Mouse (Mus musculus): ENCODE measurements at regions not wholly inside any gene's neighbourhood (a gene's known extent, or its start where the extent isn't known, plus 50 kb on each side); places are given as distances from the start of the nearest gene placed in this dataset.
"Not testable (repeated sequence)": the region's sequence is repeated elsewhere in the genome, so short reads cannot be mapped to it uniquely, and the experiment has no call there.

- in situ Hi-C loops (cut with MboI, MseI): no loop called here
These were observed 536.4 kb downstream of the Fam19a2 start for GRCm38 (mm10) chr10:123800067-123800691.

GRCm38 (mm10) chr10:123800692-123801528 lies 537.1 kb downstream of the Fam19a2 start:
- in situ Hi-C loops (cut with MboI, MseI): no loop called here

- in situ Hi-C loops (cut with MboI, MseI): no loop called here
These were observed 547.1 kb downstream of the Fam19a2 start for GRCm38 (mm10) chr10:123810882-123811281.

- in situ Hi-C loops (cut with MboI, MseI): no loop called here
These were observed 549.3 kb downstream of the Fam19a2 start for GRCm38 (mm10) chr10:123813142-123813541.

- in situ Hi-C loops (cut with MboI, MseI): no loop called here
These were observed 576.4 kb downstream of the Fam19a2 start for GRCm38 (mm10) chr10:123840061-123840751.

GRCm38 (mm10) chr10:123842141-123842540 lies 578.3 kb downstream of the Fam19a2 start:
- in situ Hi-C loops (cut with MboI, MseI): no loop called here

- in situ Hi-C loops (cut with MboI, MseI): no loop called here
These were observed 579.8 kb downstream of the Fam19a2 start for GRCm38 (mm10) chr10:123843604-123844003.

GRCm38 (mm10) chr10:123846631-123847030 lies 582.8 kb downstream of the Fam19a2 start:
- in situ Hi-C loops (cut with MboI, MseI): no loop called here

- in situ Hi-C loops (cut with MboI, MseI): no loop called here
These were observed 584.8 kb downstream of the Fam19a2 start for GRCm38 (mm10) chr10:123848564-123848963.

GRCm38 (mm10) chr10:123875459-123875858 lies 611.7 kb downstream of the Fam19a2 start:
- in situ Hi-C loops (cut with MboI, MseI): no loop called here

- in situ Hi-C loops (cut with MboI, MseI): no loop called here
These were observed 612.1 kb downstream of the Fam19a2 start for GRCm38 (mm10) chr10:123875882-123876281.

- in situ Hi-C loops (cut with MboI, MseI): no loop called here
These were observed 624.9 kb downstream of the Fam19a2 start for GRCm38 (mm10) chr10:123888681-123889172.

- in situ Hi-C loops (cut with MboI, MseI): no loop called here
These were observed 655.3 kb downstream of the Fam19a2 start for GRCm38 (mm10) chr10:123919054-123919453.

- in situ Hi-C loops (cut with MboI, MseI): loop anchor here (10.0 kb wide), 1 partner anchor 1275 kb away; no protein-coding TSS in a partner anchor
These were observed 666.2 kb downstream of the Fam19a2 start for GRCm38 (mm10) chr10:123929955-123930354.

GRCm38 (mm10) chr10:123938732-123939131 lies 674.9 kb downstream of the Fam19a2 start:
- in situ Hi-C loops (cut with MboI, MseI): not testable (repeated sequence)
